Mouse (Mus musculus): ENCODE results near the gene Dync2li1. TPM values are rescaled to one million over a fixed set of nuclear protein-coding genes. Genes with fewer than 3 reads are reported as not detected.

Gene Dync2li1
- polyA plus RNA-seq, 1 experiment: 10.1 TPM

GRCm38 (mm10) chr17:84601805-84602204, 24.5 kb upstream of the Dync2li1 start:
- no peak for TF ChIP-seq E2F4 (IDR thresholded peaks at IDR 0.05; ENCODE audit: insufficient read depth)
- no peak for TF ChIP-seq MAX (IDR thresholded peaks at IDR 0.05; ENCODE audit: low read depth)
- TF ChIP-seq MYOD1 (IDR thresholded peaks at IDR 0.05; ENCODE audit: control insufficient read depth in 1 of 3, insufficient read length in 2 of 3, low read depth in 2 of 3): no peak
- TF ChIP-seq MYOG (IDR thresholded peaks at IDR 0.05; ENCODE audit: control insufficient read depth in 1 of 3, insufficient read depth in 1 of 3, insufficient read length in 2 of 3, low read depth in 2 of 3): no peak
- TF ChIP-seq POLR2A (IDR thresholded peaks at IDR 0.05; ENCODE audit: insufficient read length, low read depth): no peak
- no peak for TF ChIP-seq SRF (IDR thresholded peaks at IDR 0.05; ENCODE audit: control insufficient read depth, insufficient read length, low read depth)
- TF ChIP-seq TCF3 (IDR thresholded peaks at IDR 0.05; ENCODE audit: insufficient read length, low read depth): no peak
- no peak overlapping the region for H3ac ChIP-seq (ENCODE audit: control insufficient read depth, insufficient read length)
- no peak overlapping the region for H3K4me3 ChIP-seq
- H3K36me3 ChIP-seq (ENCODE audit: control insufficient read depth, insufficient read depth): peaks cover 37% of the 10 kb centered on the region
- no peak overlapping the region for H3K4me2 ChIP-seq (ENCODE audit: low read depth)
- H3K79me2 ChIP-seq (ENCODE audit: control insufficient read depth, insufficient read depth): no peaks in the 10 kb centered on the region
- no peaks in the 10 kb centered on the region for H3K27me3 ChIP-seq (ENCODE audit: control insufficient read depth, insufficient read depth, insufficient read length)

GRCm38 (mm10) chr17:84603202-84603627, 23.1 kb upstream of the Dync2li1 start:
- Histone ChIP-seq H3K4me3 (no peak overlapping the region), H3K27me3 (ENCODE audit: control insufficient read depth, insufficient read depth, insufficient read length) (no peaks in the 10 kb centered on the region), H3K4me2 (ENCODE audit: low read depth) (no peak overlapping the region), H3K36me3 (ENCODE audit: control insufficient read depth, insufficient read depth) (peaks cover 36% of the 10 kb centered on the region), H3ac (ENCODE audit: control insufficient read depth, insufficient read length) (no peak overlapping the region), H3K79me2 (ENCODE audit: control insufficient read depth, insufficient read depth) (no peaks in the 10 kb centered on the region)
- TF ChIP-seq POLR2AphosphoS2 (IDR thresholded peaks at IDR 0.05; ENCODE audit: insufficient read length, low read depth) (no peak), USF1 (IDR thresholded peaks at IDR 0.05; ENCODE audit: low read depth) (no peak), MYOD1 (IDR thresholded peaks at IDR 0.05; ENCODE audit: control insufficient read depth in 1 of 3, insufficient read length in 2 of 3, low read depth in 2 of 3) (no peak), TCF3 (IDR thresholded peaks at IDR 0.05; ENCODE audit: insufficient read length, low read depth) (no peak), CEBPB (IDR thresholded peaks at IDR 0.05; ENCODE audit: insufficient read depth, poor library complexity, severe bottlenecking) (no peak), E2F4 (IDR thresholded peaks at IDR 0.05; ENCODE audit: insufficient read depth) (no peak), MYOG (IDR thresholded peaks at IDR 0.05; ENCODE audit: control insufficient read depth in 1 of 3, insufficient read depth in 1 of 3, insufficient read length in 2 of 3, low read depth in 2 of 3) (no peak), MAX (IDR thresholded peaks at IDR 0.05; ENCODE audit: low read depth) (no peak), POLR2A (IDR thresholded peaks at IDR 0.05; ENCODE audit: insufficient read length, low read depth) (no peak), TCF12 (IDR thresholded peaks at IDR 0.05; ENCODE audit: insufficient read depth, poor library complexity, severe bottlenecking) (no peak), SRF (IDR thresholded peaks at IDR 0.05; ENCODE audit: control insufficient read depth, insufficient read length, low read depth) (no peak), REST (IDR thresholded peaks at IDR 0.05; ENCODE audit: insufficient read depth, insufficient read length) (no peak)

GRCm38 (mm10) chr17:84603709-84604420, 22.4 kb upstream of the Dync2li1 start:
- Histone ChIP-seq H3K79me2 (ENCODE audit: control insufficient read depth, insufficient read depth) (no peaks in the 10 kb centered on the region), H3K4me2 (ENCODE audit: low read depth) (no peak overlapping the region), H3K36me3 (ENCODE audit: control insufficient read depth, insufficient read depth) (peaks cover 36% of the 10 kb centered on the region), H3K4me3 (no peak overlapping the region), H3ac (ENCODE audit: control insufficient read depth, insufficient read length) (no peak overlapping the region), H3K27me3 (ENCODE audit: control insufficient read depth, insufficient read depth, insufficient read length) (no peaks in the 10 kb centered on the region)
- TF ChIP-seq SRF (IDR thresholded peaks at IDR 0.05; ENCODE audit: control insufficient read depth, insufficient read length, low read depth) (no peak), E2F4 (IDR thresholded peaks at IDR 0.05; ENCODE audit: insufficient read depth) (no peak), POLR2A (IDR thresholded peaks at IDR 0.05; ENCODE audit: insufficient read length, low read depth) (no peak), POLR2AphosphoS2 (IDR thresholded peaks at IDR 0.05; ENCODE audit: insufficient read length, low read depth) (no peak), TCF3 (IDR thresholded peaks at IDR 0.05; ENCODE audit: insufficient read length, low read depth) (no peak), MYOD1 (IDR thresholded peaks at IDR 0.05; ENCODE audit: control insufficient read depth in 1 of 3, insufficient read length in 2 of 3, low read depth in 2 of 3) (no peak), TCF12 (IDR thresholded peaks at IDR 0.05; ENCODE audit: insufficient read depth, poor library complexity, severe bottlenecking) (no peak), REST (IDR thresholded peaks at IDR 0.05; ENCODE audit: insufficient read depth, insufficient read length) (no peak), CEBPB (IDR thresholded peaks at IDR 0.05; ENCODE audit: insufficient read depth, poor library complexity, severe bottlenecking) (no peak), MYOG (IDR thresholded peaks at IDR 0.05; ENCODE audit: control insufficient read depth in 1 of 3, insufficient read depth in 1 of 3, insufficient read length in 2 of 3, low read depth in 2 of 3) (no peak), USF1 (IDR thresholded peaks at IDR 0.05; ENCODE audit: low read depth) (no peak), MAX (IDR thresholded peaks at IDR 0.05; ENCODE audit: low read depth) (no peak)

- H3K4me2 ChIP-seq (ENCODE audit: low read depth): no peak overlapping the region
- H3K36me3 ChIP-seq (ENCODE audit: control insufficient read depth, insufficient read depth): peaks cover 25% of the 10 kb centered on the region
- TF ChIP-seq TCF3 (IDR thresholded peaks at IDR 0.05; ENCODE audit: insufficient read length, low read depth) (no peak), POLR2AphosphoS2 (IDR thresholded peaks at IDR 0.05; ENCODE audit: insufficient read length, low read depth) (no peak), TCF12 (IDR thresholded peaks at IDR 0.05; ENCODE audit: insufficient read depth, poor library complexity, severe bottlenecking) (no peak), POLR2A (IDR thresholded peaks at IDR 0.05; ENCODE audit: insufficient read length, low read depth) (no peak), MYOG (IDR thresholded peaks at IDR 0.05; ENCODE audit: control insufficient read depth in 1 of 3, insufficient read depth in 1 of 3, insufficient read length in 2 of 3, low read depth in 2 of 3) (no peak), REST (IDR thresholded peaks at IDR 0.05; ENCODE audit: insufficient read depth, insufficient read length) (no peak), E2F4 (IDR thresholded peaks at IDR 0.05; ENCODE audit: insufficient read depth) (no peak), MYOD1 (IDR thresholded peaks at IDR 0.05; ENCODE audit: control insufficient read depth in 1 of 3, insufficient read length in 2 of 3, low read depth in 2 of 3) (no peak), SRF (IDR thresholded peaks at IDR 0.05; ENCODE audit: control insufficient read depth, insufficient read length, low read depth) (no peak), USF1 (IDR thresholded peaks at IDR 0.05; ENCODE audit: low read depth) (no peak), MAX (IDR thresholded peaks at IDR 0.05; ENCODE audit: low read depth) (no peak), CEBPB (IDR thresholded peaks at IDR 0.05; ENCODE audit: insufficient read depth, poor library complexity, severe bottlenecking) (no peak)
- H3K79me2 ChIP-seq (ENCODE audit: control insufficient read depth, insufficient read depth): no peaks in the 10 kb centered on the region
- no peak overlapping the region for H3ac ChIP-seq (ENCODE audit: control insufficient read depth, insufficient read length)
- no peaks in the 10 kb centered on the region for H3K27me3 ChIP-seq (ENCODE audit: control insufficient read depth, insufficient read depth, insufficient read length)
- H3K4me3 ChIP-seq: no peak overlapping the region
These were observed 19.3 kb upstream of the Dync2li1 start for GRCm38 (mm10) chr17:84606976-84607375.

All from myocyte (in vitro differentiated cells).